Mouse (Mus musculus) G1E (cell line): ENCODE results near the gene Rfesd.

ENCODE experiments used
- CTCF ChIP-seq: IDR thresholded peaks from 2 replicates; pipeline ENCODE4 v1.5.1; 2012; ENCODE audit warnings: low read depth, low read length, inconsistent platforms, mixed read lengths
- GATA1 ChIP-seq: IDR thresholded peaks from 2 replicates; pipeline ENCODE4 v1.6.1; 2012; ENCODE audit warnings: borderline replicate concordance, low read length, inconsistent platforms, mixed read lengths
- TAL1 ChIP-seq: conservative IDR thresholded peaks from 2 replicates; pipeline ENCODE4 v1.6.1; 2012; ENCODE audit warnings: low read depth, low read length, inconsistent platforms, mixed read lengths

GRCm38 (mm10) chr13:76055391-76056232, 37.1 kb upstream of the Rfesd start:
- TF ChIP-seq CTCF (no peak), GATA1 (no peak), TAL1 (no peak)
